Mouse (Mus musculus): ENCODE data around the gene Hoxd3.

Hoxd3 gene

DNA sequence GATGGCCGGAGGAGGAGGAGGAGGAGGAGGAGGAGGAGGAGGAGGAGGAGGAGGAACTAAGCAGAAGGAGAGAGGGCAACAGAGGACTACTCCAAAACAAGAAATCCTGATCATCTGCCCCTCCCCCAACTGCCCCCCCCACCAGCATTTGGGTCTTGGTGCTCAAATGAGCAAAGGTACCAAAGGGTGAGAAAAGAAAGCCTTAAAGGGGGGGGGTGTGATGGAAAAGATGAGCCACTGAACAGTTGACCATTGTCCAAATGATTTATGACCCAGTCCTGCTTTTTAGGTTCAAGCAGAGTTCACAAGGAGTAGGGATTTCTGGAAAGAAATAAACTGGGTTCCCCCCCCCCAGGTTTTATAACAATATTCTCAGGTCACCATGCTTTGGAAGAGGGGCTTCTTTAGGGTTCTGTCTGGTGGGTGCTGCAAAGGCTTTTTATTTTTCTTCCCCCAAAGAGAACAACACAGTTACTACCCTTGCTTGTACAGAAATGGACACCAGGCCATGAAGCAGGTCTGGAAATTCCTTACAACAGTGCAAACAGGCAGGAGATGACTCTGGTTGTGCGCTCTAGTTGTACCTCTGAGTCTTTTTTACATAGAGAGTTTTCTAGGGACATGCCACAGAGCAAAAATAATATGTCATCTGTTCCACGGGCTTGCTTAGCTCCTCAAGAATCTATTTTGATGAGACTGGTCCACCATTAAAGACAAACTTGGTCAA, 29.7 kb downstream of the Hoxd3 start:
- DNase-seq (ENCODE audit: low read depth, low spot score), result no peak

DNA sequence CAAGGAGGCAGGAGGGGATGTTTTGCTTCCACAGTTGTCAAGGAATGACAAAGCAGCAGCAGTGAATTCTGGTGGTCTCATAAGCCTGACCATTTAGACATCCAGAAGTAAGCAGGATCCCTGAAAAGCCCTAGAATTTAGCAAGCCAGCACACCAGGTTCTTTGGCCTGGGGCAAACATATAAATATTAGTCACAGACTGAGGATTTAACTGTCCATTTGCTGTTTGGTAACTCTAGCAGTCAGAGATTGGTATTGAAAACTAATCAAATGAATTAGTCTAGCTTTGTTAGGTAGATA, 30.2 kb downstream of the Hoxd3 start:
- DNase-seq (ENCODE audit: low read depth, low spot score), result no peak

DNA sequence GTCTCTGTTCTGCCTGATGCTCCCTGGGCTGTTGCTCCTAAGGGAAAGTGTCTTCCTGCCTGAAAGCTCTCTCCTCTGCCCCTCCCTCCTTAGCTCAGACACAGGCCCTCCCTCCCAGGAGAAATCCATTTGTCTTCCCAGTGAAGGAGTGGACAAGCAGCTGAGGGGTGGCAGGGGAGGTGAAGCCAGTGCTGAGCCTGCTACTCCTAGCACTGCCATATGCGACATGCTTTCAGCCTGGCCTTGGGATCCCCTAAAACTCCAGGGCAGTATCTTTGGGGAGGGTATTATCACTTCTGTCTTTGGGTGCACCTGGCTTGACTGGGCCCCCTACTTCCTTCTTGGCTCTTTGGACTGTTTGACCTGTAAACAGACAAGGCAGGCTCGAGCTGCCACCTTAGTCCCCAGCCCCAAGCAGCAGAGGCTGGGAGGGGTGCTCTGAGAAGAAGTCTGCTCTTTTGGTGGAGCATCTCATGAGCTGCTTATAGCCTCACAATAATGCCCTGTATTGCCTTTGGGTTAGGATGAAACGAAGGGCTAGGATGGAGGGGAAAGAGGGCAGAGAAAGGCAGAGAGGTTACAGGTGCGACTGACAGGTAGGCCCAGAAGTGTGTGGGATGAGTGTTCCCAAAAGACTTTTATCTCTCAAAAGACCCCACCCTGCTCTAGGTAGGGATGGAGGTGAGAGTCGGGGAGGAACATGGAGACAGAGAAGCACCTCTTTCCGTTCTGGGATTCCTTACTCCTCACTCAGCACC, 34.0 kb downstream of the Hoxd3 start:
- DNase-seq (ENCODE audit: low read depth, low spot score), result no peak

DNA sequence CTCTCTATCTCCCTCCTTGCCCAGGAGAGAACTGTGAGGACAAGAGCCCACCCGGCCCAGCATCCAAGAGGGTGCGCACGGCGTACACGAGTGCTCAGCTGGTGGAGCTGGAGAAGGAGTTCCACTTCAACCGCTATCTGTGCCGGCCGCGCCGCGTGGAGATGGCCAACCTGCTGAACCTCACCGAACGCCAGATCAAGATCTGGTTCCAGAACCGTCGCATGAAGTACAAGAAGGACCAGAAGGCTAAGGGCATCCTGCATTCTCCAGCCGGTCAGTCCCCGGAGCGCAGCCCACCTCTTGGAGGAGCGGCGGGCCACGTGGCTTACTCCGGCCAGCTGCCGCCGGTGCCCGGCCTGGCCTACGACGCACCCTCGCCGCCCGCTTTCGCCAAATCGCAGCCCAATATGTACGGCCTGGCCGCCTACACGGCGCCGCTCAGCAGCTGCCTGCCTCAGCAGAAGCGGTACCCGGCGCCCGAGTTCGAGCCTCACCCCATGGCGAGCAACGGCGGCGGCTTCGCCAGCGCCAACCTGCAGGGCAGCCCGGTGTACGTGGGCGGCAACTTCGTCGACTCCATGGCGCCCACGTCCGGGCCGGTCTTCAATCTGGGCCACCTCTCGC, 34.7 kb downstream of the Hoxd3 start:
- no peak for DNase-seq (ENCODE audit: low read depth, low spot score)

DNA sequence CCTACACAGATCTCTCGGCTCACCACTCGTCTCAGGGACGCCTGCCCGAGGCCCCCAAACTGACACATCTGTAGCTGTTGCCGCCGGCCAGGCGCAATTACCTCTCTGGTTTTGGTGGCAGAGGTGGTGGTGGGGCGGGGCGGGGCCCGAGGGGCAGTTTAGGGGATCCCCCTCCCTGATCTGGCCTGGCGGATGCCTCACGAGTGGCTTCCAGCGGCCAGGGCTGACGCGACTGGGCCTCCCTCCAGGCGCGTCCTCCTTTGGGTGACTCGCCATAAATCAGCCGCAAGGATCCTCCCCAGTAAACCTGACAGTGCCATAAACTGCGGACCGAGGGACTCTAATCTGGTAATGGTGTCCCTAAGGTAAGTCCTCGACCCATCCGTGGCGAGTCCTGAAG, 35.3 kb downstream of the Hoxd3 start:
- DNase-seq (ENCODE audit: low read depth, low spot score), result no peak

DNA sequence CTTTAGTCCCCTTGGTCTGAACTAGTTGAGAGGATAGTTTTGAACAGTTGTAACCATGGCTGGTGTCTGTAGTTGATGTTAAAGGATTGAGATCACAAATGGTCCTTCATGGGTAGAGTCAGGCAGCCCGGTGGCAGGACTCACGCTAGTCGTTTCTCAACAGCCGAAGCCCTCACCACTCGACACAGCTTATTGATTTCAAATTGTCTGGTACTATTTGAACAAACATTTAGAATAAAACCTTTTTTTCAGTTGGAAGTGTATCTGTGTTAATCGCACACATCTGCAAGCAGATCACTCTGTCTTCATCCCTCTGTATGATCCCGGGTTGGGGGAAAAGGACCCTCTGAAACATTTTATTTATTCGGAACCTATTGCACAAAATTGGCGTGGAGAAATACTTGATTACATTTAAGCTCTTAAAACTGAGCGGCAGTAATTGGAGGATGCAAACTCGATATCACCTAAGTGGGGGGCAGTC, 36.0 kb downstream of the Hoxd3 start:
- DNase-seq (ENCODE audit: low read depth, low spot score), result no peak

DNA sequence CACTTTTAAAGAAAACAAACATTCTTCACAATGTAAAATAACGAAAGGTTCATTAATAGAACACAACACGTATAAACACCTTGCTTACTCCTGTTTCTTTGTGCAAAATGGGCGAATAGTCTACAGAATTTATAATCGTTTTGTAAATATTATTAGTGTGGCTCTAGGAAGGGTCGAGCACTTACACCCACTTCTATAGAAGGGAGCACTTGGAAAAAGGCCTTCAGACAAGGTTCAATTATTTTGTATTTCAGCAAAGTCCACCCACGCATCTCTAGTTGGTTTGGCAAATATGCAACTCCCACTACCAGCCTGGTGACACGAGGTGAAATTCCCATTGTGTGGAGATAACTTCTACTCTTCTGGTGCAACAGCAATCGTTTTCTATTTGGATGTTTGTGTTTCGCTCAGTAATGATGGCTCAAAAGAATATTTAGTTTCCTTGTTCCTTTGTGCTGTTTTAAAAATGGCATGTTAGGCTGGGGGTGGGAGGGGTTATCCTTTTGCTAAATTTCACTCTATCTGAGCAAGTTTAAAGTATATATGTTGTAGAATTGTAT, 36.8 kb downstream of the Hoxd3 start:
- DNase-seq (ENCODE audit: low read depth, low spot score), result no peak

DNA sequence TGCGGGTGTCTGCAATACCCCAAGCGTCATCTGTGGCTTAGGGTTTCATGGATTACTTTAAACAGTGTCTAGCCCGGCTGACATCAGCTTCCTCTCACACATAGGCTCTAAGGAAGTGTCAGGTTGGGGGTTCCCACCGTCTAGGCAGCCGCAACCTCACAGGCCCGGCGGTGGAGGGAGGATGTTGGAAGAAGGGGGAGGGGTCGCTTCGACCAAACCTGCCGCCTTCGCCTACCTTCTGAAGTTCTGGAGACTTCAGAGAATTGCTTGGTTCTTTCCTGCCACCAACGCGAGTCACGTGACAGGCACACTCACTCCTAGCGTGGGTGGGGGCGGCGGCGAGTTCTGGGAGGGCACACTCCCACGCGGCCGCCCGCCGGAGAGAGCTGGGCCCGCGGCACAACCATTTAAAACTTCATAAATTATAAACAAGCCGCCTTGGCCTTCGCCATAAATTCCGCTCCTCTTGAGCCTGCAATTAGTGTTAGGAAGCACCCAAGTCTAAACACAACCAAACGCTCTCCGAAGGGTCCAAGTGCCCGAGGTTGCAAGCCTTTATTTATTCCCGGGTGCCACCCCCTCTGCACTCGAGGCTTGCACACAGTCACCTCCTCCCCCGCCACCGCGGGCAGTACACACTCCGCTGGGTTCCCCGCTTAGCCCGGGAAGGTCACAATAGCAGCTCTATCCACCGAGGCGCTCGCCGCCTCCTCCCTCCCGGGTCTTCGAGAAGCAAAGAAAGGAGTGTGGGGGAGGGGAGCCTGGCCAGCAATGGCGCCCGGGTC, 37.8 kb downstream of the Hoxd3 start:
- DNase-seq (ENCODE audit: low read depth, low spot score), result peak; percentile 47

DNA sequence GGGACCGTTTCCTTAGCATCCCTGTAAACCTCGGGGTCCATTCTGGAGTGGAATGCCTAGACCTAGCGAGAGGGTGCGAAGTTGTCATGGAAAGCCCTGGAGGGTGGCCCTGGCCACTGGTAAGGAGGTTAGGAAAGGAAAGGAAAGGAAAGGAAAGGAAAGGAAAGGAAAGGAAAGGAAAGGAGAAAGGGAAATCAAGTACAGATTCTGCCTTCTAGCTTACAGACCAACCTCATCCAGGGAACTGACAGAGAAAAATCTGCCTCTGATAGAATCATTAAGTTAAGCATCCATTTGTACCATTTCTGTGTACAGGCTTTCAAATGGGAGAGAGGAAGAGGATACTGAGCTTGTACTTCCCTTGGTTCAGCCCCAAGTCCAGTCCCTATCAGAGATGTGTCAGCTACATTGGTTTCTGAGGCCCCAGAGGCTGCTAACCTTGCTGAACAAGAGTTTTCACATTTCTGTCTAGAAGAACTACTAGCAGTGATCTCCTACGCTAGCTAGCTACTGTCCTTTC, 39.1 kb downstream of the Hoxd3 start:
- no peak for DNase-seq (ENCODE audit: low read depth, low spot score)

DNA sequence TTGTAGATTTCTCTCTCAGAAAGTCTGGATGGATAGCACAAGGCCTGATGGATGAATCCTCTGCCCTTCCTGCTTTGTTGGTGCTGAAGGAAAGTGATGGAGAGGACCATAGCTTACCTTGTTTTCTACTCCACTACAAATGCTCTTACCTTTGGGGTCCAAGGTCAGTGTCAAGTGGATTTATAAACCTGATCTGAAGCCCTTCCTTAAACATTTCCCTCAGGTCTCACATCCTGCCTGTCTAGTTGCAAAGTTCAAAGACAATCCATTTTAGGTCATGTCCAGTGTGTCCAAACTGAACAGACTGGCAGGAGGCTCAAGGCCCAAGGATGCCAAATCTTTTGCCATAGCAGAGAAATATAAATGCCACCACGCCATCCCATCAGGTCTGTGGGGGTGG, 40.1 kb downstream of the Hoxd3 start:
- no peak for DNase-seq (ENCODE audit: low read depth, low spot score)

DNA sequence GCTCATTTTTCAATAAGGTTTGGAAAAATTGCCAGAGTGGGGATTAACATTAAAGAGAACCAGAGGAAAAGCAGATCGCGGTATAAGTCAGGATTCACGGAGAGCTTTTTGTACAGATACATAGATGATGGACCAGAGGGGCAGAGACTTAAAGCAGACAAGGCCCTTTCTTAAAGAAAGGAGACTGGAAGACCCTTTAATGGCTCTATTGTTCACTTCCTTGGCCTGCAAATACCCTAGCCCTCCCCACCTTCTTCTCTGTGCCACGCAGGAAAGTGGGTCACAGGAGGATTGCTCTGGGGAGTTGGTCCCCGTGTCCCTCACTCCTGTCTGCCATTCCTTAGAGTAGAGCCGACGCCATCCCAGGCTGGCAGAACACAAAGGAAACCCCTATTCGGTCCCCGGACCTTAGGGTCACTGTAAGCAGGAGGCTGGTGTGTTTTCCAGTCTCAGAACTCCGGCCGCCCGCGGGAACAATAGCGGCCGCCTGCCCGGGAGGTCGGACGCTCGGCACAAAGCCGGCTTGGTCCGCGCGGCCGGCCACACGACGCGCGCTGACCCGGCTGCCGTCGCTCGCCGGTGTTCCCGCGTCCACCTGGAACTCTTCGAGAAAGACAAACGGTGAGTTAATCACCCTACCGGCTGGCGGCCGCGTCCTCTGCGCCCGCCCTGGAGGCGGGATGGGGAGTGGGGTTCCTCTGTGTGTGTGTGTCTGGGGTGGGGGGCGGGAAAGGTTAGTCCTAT, 40.9 kb downstream of the Hoxd3 start:
- DNase-seq (ENCODE audit: low read depth, low spot score), result no peak

DNA sequence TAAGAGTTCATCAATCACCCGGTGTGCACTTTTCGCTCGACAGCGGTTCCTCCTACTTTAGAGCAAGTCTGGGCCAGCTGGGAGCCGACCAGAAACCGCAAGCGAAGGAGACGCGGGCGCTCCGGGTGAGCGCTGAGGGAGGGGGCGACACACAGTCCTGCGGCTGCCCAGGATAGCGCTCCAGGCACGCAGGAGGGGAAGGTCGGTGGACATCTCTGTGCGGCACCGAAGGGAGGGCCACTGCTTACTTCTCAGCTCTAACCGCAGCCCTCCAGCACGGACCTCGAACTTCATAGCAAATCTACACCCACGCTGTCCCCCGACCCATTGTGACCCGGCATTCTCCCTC, 41.4 kb downstream of the Hoxd3 start:
- DNase-seq (ENCODE audit: low read depth, low spot score), result no peak

DNA sequence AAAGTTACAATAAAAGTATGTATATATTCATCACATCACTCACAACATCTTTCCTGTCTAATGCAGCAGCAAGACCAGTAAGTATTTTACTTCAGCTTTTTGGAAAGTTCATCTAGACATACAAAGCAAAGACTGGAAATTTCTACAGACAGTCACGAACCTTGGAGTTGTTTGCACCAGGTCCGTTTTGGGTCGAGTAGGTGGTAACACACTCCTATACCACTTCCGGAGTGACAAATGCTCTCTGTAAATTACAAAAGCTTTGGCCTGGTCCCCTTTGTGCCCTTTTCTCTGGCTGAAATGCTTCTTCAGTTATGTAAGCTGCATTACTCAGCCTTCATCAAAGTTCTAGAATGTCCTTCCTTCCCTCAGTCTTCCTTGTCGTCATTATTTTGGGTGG, 42.0 kb downstream of the Hoxd3 start:
- no peak for DNase-seq (ENCODE audit: low read depth, low spot score)

DNA sequence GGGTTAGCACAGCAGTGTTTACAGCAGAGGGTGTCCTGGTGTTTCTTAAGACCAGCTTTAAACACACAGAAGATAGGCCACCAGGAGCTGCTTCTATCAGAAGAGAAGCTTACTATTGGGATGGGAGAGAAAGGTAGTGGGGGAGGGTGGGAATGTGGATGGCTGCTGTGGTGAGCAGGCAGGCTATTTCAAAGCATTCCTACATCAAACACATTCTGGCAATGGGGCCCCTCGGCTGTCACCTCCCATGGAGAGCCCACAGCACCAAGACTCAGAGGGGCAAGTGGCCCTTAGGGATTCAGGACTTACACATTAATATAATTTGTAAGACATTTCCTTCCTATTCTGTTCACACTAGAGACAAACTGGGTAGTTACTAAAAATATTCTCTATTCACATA, 48.4 kb downstream of the Hoxd3 start:
- no peak for DNase-seq (ENCODE audit: low read depth, low spot score)

DNA sequence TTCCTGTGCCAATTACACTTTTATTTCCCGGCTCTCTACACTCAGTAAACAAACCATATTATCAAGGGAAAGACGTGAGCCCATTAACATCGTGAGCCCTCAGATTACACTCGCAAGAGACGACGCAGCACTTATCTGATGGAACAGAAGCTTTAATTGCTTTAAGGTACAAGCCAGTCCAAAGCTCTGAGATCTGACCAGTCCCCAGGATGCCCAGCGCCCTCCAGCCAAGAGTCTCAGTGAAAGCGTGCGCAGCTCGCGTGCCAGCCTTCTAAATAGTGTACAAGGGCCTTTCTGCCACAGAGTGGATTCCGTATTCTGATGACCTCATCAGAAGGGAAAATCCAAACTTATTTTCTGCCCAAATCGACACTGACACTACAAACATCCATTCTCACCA, 50.2 kb downstream of the Hoxd3 start:
- no peak for DNase-seq (ENCODE audit: low read depth, low spot score)

DNA sequence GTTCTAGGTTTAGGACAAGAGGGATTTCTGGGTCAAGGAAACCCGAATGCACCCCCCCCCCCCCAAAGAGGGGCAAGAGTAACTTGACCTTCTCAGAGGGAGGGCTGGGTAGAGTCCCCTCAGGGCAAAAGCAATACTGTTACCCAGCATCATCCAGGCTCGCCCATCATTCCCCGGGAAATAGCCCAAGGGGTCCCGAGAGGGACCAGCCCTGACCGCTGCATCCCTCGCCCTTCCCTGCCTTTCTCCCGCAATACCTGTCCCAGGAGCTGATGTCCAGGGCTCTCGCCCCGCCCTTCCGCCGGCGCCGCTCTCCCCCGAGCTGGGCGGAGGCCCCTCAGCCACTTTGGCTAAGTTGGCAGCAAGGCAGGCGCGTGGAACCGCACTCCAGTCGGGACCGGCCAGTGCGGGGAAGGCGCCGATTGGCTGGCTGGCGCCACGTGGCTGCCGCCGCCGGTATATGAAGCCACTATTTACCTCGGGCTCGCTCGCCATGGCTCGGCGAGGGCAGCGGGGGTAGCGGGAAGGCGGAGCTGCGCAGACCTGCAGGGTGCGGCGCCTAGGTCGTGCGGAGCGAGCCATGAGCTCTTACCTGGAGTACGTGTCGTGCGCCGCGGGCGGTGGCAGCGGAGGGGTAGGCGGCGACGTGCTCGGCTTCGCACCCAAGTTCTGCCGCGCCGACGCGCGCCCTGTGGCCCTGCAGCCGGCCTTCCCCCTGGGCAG, 51.0 kb downstream of the Hoxd3 start, which contains the start of gene Hoxd1:
Gene Hoxd1, plus strand, starts transcription at position 459 of the 723 bp plus-strand sequence.
- DNase-seq (ENCODE audit: low read depth, low spot score), result peak; percentile 70

DNA sequence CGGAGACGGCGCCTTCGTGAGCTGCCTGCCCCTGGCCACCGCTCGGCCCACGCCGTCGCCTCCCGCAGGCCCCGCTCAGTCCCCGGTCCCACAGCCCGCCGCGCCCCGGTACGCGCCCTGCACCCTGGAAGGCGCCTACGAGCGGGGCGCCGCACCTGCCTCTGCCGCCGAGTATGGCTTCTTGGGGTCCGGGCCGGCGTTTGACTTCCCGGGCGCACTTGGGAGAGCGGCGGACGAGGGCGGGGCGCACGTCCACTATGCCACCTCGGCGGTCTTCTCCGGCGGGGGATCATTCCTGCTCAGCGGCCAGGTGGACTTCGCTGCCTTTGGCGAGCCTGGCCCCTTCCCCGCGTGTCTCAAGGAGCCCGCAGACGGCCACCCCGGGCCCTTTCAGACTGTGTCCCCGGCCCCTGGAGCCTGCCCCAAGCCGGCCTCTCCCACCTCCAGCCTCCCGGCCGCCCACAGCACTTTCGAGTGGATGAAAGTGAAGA, 51.6 kb downstream of the Hoxd3 start:
- DNase-seq (ENCODE audit: low read depth, low spot score), result peak; percentile 47

DNA sequence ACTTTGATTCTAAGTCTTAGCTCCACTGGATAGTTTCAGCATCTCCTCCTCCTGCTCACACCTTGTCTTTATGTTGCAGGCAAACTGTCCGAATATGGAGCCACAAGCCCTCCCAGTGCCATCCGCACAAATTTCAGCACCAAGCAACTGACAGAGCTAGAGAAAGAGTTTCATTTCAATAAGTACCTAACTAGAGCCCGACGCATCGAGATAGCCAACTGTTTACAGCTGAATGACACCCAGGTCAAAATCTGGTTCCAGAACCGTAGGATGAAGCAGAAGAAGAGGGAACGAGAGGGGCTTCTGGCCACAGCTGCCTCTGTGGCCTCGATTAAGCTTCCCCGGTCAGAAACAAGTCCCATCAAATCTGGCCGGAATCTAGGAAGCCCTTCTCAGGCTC, 52.2 kb downstream of the Hoxd3 start:
- no peak for DNase-seq (ENCODE audit: low read depth, low spot score)

DNA sequence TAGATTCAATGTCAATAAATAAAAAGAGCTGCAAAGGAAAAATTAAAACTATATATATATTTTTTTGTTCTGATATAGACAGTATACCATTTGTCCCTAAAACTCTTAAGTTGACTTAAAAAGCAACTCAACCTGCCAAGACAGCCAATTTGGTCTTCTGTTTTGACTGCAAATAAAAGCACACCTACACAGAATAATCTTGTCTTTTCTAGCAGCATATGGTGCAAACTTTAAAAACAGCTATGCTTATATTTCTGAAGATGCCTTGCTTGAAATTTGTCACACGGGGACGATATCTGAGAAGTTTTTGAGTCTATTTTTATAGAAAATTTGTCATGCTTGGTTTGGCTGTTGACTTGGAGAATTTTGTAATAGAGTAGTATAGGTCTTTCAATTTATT, 62.6 kb downstream of the Hoxd3 start:
- no peak for DNase-seq (ENCODE audit: low read depth, low spot score)
